Mouse (Mus musculus) thymus, postnatal 36 days (tissue): ENCODE results near the gene Efnb1.

ENCODE experiments used
- DNase-seq, 2 experiments: peaks; one replicate each; pipeline ENCODE4 v3.0.0; 2022; ENCODE audit warnings: mixed read lengths in 2 of 2

Efnb1 gene

GRCm38 (mm10) chrX:99154358-99154757 lies 18.4 kb downstream of the Efnb1 start:
- DNase-seq = no peak

- DNase-seq = no peak
These were observed 23.1 kb downstream of the Efnb1 start for GRCm38 (mm10) chrX:99159020-99159419.

- DNase-seq = no peak
These were observed 28.2 kb downstream of the Efnb1 start for GRCm38 (mm10) chrX:99164111-99164510.

GRCm38 (mm10) chrX:99164855-99165368 lies 29.0 kb downstream of the Efnb1 start:
- DNase-seq = no peak

- no peak for DNase-seq
These were observed 31.1 kb downstream of the Efnb1 start for GRCm38 (mm10) chrX:99167014-99167413.

- no peak for DNase-seq
These were observed 31.6 kb downstream of the Efnb1 start for GRCm38 (mm10) chrX:99167550-99167949.

- no peak for DNase-seq
These were observed 36.4 kb downstream of the Efnb1 start for GRCm38 (mm10) chrX:99172301-99172700.

GRCm38 (mm10) chrX:99185081-99185596 lies 49.2 kb downstream of the Efnb1 start:
- no peak for DNase-seq

GRCm38 (mm10) chrX:99186497-99187435 lies 50.8 kb downstream of the Efnb1 start:
- DNase-seq = no peak

- DNase-seq = no peak
These were observed 55.6 kb downstream of the Efnb1 start for GRCm38 (mm10) chrX:99191441-99192087.

- DNase-seq = no peak
These were observed 61.0 kb downstream of the Efnb1 start for GRCm38 (mm10) chrX:99196910-99197309.

- no peak for DNase-seq
These were observed 62.6 kb downstream of the Efnb1 start for GRCm38 (mm10) chrX:99198532-99198931.
